Mouse (Mus musculus): ENCODE results near the gene Tppp3. TPM values are rescaled to one million over a fixed set of nuclear protein-coding genes. Genes with fewer than 3 reads are reported as not detected.

The Tppp3 gene
- polyA plus RNA-seq, 1 experiment from 2014 or later = 243 TPM

DNA sequence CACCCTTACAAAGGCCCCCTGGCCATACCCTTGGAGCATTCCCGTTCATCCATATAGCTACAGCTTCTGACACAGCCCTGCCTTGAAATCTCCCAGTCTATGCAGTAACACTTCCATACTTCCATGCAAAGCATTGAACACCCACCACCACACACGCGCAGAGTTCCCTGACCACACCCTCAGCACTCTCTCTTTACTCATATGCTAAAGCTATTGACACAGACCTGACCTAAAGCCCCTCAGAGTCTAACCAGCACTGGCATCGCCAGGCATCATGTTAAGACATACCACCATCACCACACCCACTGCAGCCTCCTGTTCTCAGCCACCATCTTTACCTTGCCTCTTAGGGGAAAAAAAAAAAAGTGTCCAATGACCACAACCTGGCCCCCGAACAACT is 1.1 kb downstream of the Tppp3 start:
- H3K27ac ChIP-seq = peak overlapping the region; percentile 90
- no peak for DNase-seq (ENCODE audit: low spot score)
- H3K4me1 ChIP-seq (replicated peaks) = peaks cover 92% of the 10 kb centered on the region
- WGBS = 73% methylated on average over 5 of the region's 5 CpGs
- peaks cover 39% of the 10 kb centered on the region for H3K27me3 ChIP-seq (ENCODE audit: insufficient read depth, poor library complexity, severe bottlenecking)
- H3K36me3 ChIP-seq = peaks cover 31% of the 10 kb centered on the region
- peak overlapping the region; percentile 51 for H3K4me3 ChIP-seq
- no peaks in the 10 kb centered on the region for H3K9me3 ChIP-seq

DNA sequence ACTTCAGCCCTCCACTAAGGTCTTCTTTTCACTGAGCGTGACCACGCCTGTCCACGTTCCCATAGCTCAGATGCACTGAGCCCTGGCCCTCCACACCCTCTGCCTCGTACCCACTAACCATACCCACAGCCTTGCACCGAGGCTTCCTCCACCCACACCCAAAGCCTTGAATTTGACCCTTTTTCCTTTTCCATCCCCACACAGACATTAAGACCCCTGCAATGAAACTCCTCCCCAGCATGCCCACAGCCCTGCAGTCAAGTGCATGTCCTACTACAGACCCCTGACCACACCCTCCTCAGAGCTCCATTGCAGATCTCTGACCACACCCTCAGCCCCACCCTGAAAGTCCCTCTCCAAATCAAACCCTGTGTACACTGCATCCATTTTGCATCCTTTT is 1.5 kb downstream of the Tppp3 start:
- Histone ChIP-seq H3K4me3 (peak overlapping the region; percentile 51), H3K27ac (peak overlapping the region; percentile 90), H3K36me3 (peaks cover 31% of the 10 kb centered on the region), H3K27me3 (ENCODE audit: insufficient read depth, poor library complexity, severe bottlenecking) (peaks cover 35% of the 10 kb centered on the region), H3K9me3 (no peaks in the 10 kb centered on the region), H3K4me1 (replicated peaks) (peaks cover 91% of the 10 kb centered on the region)
- no peak for DNase-seq (ENCODE audit: low spot score)
- WGBS = 85% methylated on average over 5 of the region's 5 CpGs

DNA sequence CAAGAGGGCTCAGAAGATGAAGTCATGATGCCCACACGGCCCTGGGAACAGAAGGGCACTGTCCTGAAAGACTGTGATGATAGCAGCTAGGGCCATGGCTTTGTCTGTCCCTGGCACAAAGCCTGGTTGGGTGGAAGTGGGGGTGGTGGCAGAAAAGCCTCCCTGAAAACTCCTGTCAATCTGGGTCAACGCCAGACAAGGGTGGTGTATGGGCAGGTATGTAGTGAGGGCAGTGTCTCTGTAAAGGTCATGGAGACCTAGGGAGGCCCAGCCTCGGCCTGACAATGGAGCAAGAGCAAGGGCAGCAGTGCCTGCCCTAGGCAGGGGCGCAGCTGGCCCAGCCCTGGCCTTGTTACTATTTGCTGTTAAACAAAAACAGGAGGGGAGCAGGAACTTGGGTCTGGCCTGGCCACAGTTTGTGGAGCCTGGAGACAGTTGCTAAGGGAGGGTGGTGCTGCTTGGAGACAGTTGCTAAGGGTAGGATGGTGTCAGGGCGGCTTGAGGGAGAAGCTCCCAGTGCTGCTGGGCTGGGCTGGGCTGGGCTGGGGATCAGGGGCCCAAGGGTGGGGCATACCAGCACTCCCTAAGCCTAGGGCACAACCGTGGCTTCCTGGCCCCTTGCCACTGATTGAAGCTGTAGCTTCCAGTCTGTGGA is 2.2 kb downstream of the Tppp3 start:
- peaks cover 91% of the 10 kb centered on the region for H3K4me1 ChIP-seq (replicated peaks)
- no peaks in the 10 kb centered on the region for H3K9me3 ChIP-seq
- peak; percentile 85 for DNase-seq (ENCODE audit: low spot score)
- H3K36me3 ChIP-seq = peaks cover 31% of the 10 kb centered on the region
- H3K27me3 ChIP-seq (ENCODE audit: insufficient read depth, poor library complexity, severe bottlenecking) = peaks cover 28% of the 10 kb centered on the region
- 34% methylated on average over 6 of the region's 6 CpGs for WGBS
- H3K27ac ChIP-seq = peak overlapping the region; percentile 90
- peak overlapping the region; percentile 51 for H3K4me3 ChIP-seq

DNA sequence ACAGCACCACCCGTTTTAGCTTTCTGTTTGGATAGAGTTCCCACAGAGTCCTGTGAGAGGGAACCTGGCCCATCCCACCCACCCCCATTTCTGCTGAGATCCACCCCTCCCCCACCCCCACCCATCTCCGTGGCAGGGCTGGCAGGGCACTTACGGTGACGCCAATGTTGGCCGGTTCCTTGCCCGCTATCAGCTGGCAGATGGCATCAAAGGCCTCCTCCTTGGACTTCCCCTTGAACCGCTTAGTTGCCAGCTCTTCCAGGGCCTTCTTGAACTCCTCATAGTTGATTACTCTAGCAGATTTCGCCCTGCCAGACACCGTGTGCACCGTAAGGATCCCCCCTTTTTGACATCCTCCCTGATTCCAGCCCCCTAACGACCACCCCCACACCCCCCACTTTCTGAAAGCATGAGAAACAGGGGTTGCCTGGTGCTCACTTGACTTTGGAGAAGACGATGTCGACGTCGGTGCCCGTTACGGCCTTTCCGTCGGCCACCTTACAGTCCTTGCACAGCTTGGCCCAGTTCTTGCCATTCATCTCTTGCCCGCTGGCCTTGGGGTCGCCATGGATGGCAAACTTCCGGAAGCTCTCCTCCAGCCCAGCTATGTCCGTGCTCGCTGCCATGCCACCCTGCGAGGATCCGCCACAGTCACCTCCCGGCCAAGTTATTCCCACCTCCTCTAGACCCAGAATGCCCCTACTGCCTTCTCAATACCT is 3.2 kb downstream of the Tppp3 start:
- peaks cover 91% of the 10 kb centered on the region for H3K4me1 ChIP-seq (replicated peaks)
- WGBS = 93% methylated on average over 27 of the region's 27 CpGs
- H3K9me3 ChIP-seq = no peaks in the 10 kb centered on the region
- no peak for DNase-seq (ENCODE audit: low spot score)
- no peak overlapping the region for H3K4me3 ChIP-seq
- H3K27ac ChIP-seq = peak overlapping the region; percentile 90
- H3K27me3 ChIP-seq (ENCODE audit: insufficient read depth, poor library complexity, severe bottlenecking) = peaks cover 18% of the 10 kb centered on the region
- peaks cover 30% of the 10 kb centered on the region for H3K36me3 ChIP-seq

DNA sequence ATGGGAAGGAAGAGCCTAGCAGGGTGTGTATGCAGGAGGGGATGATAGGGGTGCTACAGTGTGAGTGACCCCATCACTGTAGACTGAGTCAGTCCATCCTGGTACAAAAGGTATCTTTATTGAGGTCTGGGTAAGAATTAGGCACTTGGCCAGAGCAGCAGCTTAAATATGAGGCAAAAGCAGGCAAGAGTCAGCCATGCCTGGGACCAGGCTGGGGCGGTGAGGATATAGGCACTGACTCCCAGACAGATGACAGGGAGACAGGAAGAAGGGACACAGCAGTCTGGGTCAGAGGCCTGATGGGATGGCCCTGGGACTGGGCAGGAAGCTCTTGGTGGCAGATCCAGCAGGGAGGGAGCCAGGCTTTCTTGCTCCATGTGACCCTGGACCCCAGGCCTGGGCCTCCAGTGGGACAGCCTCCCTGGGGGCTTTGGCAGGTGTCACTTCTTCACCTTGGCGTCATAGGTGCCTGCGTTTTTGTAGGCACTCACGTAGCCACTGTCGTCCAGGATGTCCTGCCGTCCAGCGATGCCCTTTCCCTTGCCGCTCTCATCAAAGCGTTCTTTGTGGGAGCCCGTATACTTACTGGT is 3.8 kb downstream of the Tppp3 start:
- no peak for DNase-seq (ENCODE audit: low spot score)
- Histone ChIP-seq H3K27ac (peak overlapping the region; percentile 90), H3K4me3 (no peak overlapping the region), H3K27me3 (ENCODE audit: insufficient read depth, poor library complexity, severe bottlenecking) (peaks cover 12% of the 10 kb centered on the region), H3K9me3 (no peaks in the 10 kb centered on the region), H3K4me1 (replicated peaks) (peaks cover 87% of the 10 kb centered on the region), H3K36me3 (peaks cover 27% of the 10 kb centered on the region)
- 93% methylated on average over 10 of the region's 10 CpGs for WGBS

DNA sequence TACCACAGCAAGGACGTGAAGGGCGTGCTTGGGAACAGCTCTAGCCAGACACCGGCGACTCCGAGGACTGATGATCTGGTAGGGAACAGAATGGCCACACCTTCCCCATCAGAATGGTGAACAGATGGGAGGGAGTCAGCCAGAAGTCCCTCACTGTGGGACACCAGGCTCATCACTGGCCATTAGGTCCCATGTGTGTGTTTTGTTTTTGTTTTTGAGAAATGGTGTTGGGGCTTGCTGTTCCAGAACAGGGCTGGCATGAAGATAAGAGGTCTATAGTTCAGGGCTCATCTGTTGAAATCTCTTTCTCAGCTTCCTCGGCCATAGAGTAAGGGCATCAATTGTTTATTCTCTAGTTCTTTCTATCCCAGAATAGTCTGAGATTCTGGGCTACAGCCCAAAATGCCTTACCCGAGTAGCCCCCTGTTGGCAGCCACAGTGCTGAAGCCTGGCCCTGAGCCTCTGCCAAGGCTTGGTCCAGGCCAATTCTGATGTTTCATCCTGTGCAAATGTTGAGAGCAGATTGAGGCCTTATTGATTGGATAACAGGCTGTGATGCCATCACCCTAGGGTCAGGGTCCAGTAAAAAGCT is 4.5 kb downstream of the Tppp3 start:
- no peak for DNase-seq (ENCODE audit: low spot score)
- WGBS = 81% methylated on average over 7 of the region's 7 CpGs
- Histone ChIP-seq H3K27me3 (ENCODE audit: insufficient read depth, poor library complexity, severe bottlenecking) (peaks cover 5% of the 10 kb centered on the region; the same call in 1 of the 2 replicates), H3K4me3 (no peak overlapping the region), H3K36me3 (peaks cover 27% of the 10 kb centered on the region), H3K27ac (peak overlapping the region; percentile 36; the same call in 1 of the 2 replicates), H3K4me1 (replicated peaks) (peaks cover 80% of the 10 kb centered on the region), H3K9me3 (no peaks in the 10 kb centered on the region)

DNA sequence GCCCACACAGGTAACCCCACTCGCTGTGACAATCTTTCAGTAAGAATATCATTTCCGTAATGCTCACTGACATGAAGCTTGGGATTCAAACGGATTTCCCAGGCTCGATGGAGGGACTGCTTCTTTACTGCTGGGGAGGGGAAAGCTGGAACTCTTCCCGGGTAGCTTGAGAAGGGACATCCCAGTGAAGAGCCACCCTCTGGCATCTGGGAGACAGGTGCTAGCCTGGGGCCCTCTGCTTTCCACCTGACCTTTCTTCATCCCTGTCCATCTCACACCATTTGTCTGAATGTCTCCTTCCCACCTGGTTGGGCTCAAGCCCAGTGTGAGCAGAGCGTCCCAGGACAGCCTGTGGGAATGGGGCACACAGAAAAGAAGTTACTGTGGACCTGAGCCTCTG is 5.1 kb downstream of the Tppp3 start:
- 0 out of 2 replicates have a peak, but pooled peaks cover 5% of the 10 kb centered on the region for H3K27me3 ChIP-seq (ENCODE audit: insufficient read depth, poor library complexity, severe bottlenecking)
- H3K4me3 ChIP-seq = no peak overlapping the region
- 82% methylated on average over 6 of the region's 6 CpGs for WGBS
- H3K36me3 ChIP-seq = peaks cover 27% of the 10 kb centered on the region
- no peak for DNase-seq (ENCODE audit: low spot score)
- peaks cover 75% of the 10 kb centered on the region for H3K4me1 ChIP-seq (replicated peaks)
- peak overlapping the region; percentile 83 for H3K27ac ChIP-seq
- no peaks in the 10 kb centered on the region for H3K9me3 ChIP-seq

DNA sequence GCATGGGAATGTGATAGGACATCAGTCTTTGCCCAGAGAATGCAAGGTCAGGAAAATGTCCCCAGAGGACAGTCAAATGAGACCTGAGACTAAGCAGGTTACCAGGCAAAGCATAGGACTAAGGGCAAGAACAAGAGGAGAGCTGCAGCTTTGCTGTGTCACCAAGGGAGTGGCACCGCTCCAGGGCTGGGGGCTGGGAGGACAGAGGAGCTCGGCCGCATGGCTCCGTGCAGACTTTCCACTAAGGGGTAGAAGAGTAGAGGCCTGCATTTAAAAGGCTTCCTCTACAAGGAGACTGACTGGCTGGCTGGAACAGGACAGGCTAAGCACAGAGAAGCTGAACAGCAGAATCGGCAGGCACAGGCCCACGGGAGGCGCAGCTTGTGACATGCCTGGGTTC is 6.7 kb downstream of the Tppp3 start:
- H3K4me1 ChIP-seq (replicated peaks) = peaks cover 64% of the 10 kb centered on the region
- H3K4me3 ChIP-seq = no peak overlapping the region
- DNase-seq (ENCODE audit: low spot score) = no peak
- peak overlapping the region; percentile 83 for H3K27ac ChIP-seq
- H3K36me3 ChIP-seq = peaks cover 27% of the 10 kb centered on the region
- H3K9me3 ChIP-seq = no peaks in the 10 kb centered on the region
- 75% methylated on average over 7 of the region's 7 CpGs for WGBS
- H3K27me3 ChIP-seq (ENCODE audit: insufficient read depth, poor library complexity, severe bottlenecking) = no peaks in the 10 kb centered on the region

DNA sequence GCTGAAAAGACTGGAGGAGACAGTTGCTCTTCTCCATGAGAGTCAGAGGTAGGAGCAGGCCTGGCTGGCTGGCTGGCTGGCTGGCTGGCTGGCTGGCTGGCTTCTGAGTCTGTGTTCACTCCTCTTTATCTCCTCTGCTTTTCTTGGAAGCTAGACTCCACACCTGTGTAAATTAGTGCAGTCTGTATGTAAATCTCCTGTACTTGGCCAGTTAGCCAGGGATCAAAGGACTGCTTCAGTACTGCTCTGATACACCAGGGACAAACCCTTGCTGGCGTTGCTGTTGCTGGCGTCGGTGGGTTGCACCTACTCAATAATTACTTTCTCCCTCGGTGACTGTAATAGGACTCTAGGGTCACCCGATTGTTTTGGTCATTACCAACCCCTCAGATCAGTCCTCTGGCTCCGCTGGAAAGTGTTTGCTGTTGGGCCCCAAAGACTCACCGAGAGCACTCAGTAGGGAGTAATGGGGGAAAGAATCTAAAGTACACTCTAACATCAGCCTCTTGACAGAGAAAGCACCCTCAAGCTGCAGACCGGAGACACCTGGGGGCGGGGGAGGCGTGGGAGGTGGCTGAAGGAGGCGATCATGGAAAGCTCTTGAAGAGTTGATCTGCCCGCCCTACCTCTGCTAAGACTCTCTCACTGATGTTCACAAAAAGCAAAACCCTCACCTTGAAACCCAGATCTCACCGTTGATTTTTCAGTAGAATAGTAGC is 10.1 kb downstream of the Tppp3 start:
- WGBS = 73% methylated on average over 13 of the region's 13 CpGs
- peaks cover 3% of the 10 kb centered on the region for H3K36me3 ChIP-seq
- H3K27me3 ChIP-seq (ENCODE audit: insufficient read depth, poor library complexity, severe bottlenecking) = no peaks in the 10 kb centered on the region
- no peak for DNase-seq (ENCODE audit: low spot score)
- no peaks in the 10 kb centered on the region for H3K9me3 ChIP-seq
- H3K27ac ChIP-seq = no peak overlapping the region; the same call in 1 of the 2 replicates
- H3K4me3 ChIP-seq = no peak overlapping the region
- peaks cover 48% of the 10 kb centered on the region for H3K4me1 ChIP-seq (replicated peaks)

DNA sequence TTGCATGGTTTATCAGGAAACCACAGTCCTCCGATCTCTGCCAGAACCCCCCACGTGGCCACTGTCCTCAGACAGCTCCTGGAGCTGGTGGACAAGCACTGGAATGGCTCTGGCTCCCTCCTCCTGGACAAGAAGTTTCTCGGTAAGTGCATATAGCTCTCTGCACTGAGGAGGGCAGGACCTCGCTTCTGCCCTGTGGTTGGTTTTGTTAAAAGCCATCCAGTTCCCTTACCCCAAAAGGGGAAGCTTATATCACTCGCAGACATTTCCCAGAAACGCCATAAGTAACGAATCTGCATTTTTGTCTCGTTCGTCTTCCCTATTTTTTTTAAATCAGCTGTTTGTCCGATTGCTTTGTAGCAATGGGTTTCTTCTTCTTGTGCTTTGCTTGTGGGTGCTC is 16.1 kb downstream of the Tppp3 start:
- Histone ChIP-seq H3K4me3 (no peak overlapping the region), H3K27me3 (ENCODE audit: insufficient read depth, poor library complexity, severe bottlenecking) (no peaks in the 10 kb centered on the region), H3K36me3 (no peaks in the 10 kb centered on the region), H3K4me1 (replicated peaks) (peaks cover 26% of the 10 kb centered on the region), H3K27ac (no peak overlapping the region), H3K9me3 (no peaks in the 10 kb centered on the region)
- 67% methylated on average over 10 of the region's 10 CpGs for WGBS
- DNase-seq (ENCODE audit: low spot score) = no peak

DNA sequence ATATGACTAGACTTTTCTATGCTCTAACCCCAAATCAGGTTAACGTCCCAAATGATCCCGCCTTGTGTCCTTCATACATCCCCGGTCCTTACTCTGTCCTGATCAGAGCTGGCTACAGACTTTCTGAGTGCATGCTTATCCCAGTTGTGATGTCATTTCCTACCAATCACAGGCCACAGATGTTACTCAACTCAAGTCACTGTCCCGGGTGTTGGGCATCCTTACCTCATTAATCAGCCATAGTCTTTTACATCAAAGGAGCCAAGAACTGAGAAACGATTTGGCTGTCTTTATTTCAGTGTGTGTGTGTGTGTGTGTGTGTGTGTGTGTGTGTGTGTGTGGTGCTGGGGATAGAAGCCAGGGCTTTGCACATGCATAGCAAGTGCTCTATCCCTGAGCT is 17.2 kb downstream of the Tppp3 start:
- Histone ChIP-seq H3K4me1 (replicated peaks) (peaks cover 26% of the 10 kb centered on the region), H3K9me3 (no peaks in the 10 kb centered on the region), H3K27ac (no peak overlapping the region), H3K4me3 (no peak overlapping the region), H3K27me3 (ENCODE audit: insufficient read depth, poor library complexity, severe bottlenecking) (no peaks in the 10 kb centered on the region), H3K36me3 (no peaks in the 10 kb centered on the region)
- WGBS = 78% methylated on average over 5 of the region's 5 CpGs
- DNase-seq (ENCODE audit: low spot score) = no peak

DNA sequence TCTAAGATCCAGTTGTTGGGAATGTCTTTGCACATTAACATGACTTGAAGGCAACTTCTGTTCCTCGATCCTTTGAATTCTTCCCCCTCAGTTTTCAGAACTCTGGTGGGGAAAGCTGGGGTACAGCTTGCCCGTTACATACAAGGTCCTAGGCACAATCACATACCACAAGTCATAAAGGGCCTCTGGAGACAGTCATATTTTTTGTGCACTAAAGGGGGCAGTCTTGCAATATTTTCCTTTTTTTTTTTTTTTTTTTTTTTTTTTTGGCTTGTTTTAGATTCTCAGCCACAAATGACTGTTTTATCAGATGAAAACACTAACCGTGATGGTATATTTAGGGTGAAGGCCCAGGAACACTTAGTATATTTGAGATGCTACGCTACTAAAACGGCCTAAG is 18.0 kb downstream of the Tppp3 start:
- Histone ChIP-seq H3K9me3 (no peaks in the 10 kb centered on the region), H3K36me3 (no peaks in the 10 kb centered on the region), H3K27ac (peak overlapping the region; percentile 40; the same call in 1 of the 2 replicates), H3K4me3 (no peak overlapping the region), H3K4me1 (replicated peaks) (peaks cover 22% of the 10 kb centered on the region), H3K27me3 (ENCODE audit: insufficient read depth, poor library complexity, severe bottlenecking) (no peaks in the 10 kb centered on the region)
- 85% methylated on average over 5 of the region's 5 CpGs for WGBS
- DNase-seq (ENCODE audit: low spot score) = no peak
